Mouse (Mus musculus) intestine, postnatal 0 days (tissue): ENCODE results near the gene Vps54. TPM values are rescaled to one million over a fixed set of nuclear protein-coding genes. Genes with fewer than 3 reads are reported as not detected.

Experiments used
- ATAC-seq: fragments of 200-750 bp; cut with Nextera tagmentation; 2 replicates; pipeline ENCODE4 v1.8.0; 2017; ENCODE audit warnings: mild to moderate bottlenecking, moderate TSS enrichment, moderate library complexity
- H3K27ac ChIP-seq: fragments of 300-500 bp; sonication (generic); 2 replicates; pipeline ENCODE4 v1.5.1; 2014; ENCODE audit warnings: mild to moderate bottlenecking, low read depth, low read length, moderate library complexity
- H3K27me3 ChIP-seq: fragments of 300-500 bp; sonication (generic); replicated peaks from 2 replicates; pipeline ENCODE4 v1.6.1; 2014; ENCODE audit warnings: low read length, mixed read lengths; ENCODE audit not compliant: control insufficient read depth, insufficient read depth
- H3K36me3 ChIP-seq: fragments of 300-500 bp; sonication (generic); 2 replicates; pipeline ENCODE4 v1.6.1; 2014; ENCODE audit warnings: mild to moderate bottlenecking, moderate library complexity; ENCODE audit not compliant: control insufficient read depth, insufficient read depth
- H3K4me1 ChIP-seq: fragments of 300-500 bp; sonication (generic); replicated peaks from 2 replicates; pipeline ENCODE4 v1.6.1; 2014; ENCODE audit warnings: antibody characterized with exemption, low read length, mixed read lengths; ENCODE audit not compliant: control insufficient read depth, insufficient read depth
- H3K4me2 ChIP-seq: fragments of 300-500 bp; sonication (generic); replicated peaks from 2 replicates; pipeline ENCODE4 v1.6.1; 2014; ENCODE audit warnings: low read depth, mild to moderate bottlenecking, moderate library complexity
- H3K4me3 ChIP-seq: fragments of 300-500 bp; sonication (generic); 2 replicates; pipeline ENCODE4 v1.5.1; 2014; ENCODE audit warnings: low read depth, low read length
- H3K9ac ChIP-seq: fragments of 300-500 bp; sonication (generic); 2 replicates; pipeline ENCODE4 v1.6.1; 2014; ENCODE audit warnings: mild to moderate bottlenecking, low read depth, low read length
- H3K9me3 ChIP-seq: fragments of 300-500 bp; sonication (generic); 2 replicates; pipeline ENCODE4 v1.6.1; 2016; ENCODE audit warnings: mixed run types; ENCODE audit not compliant: control insufficient read depth
- CTCF ChIP-seq: sonication (generic); IDR thresholded peaks from 2 replicates; pipeline ENCODE4 v1.5.1; 2016; ENCODE audit warnings: low read depth, mild to moderate bottlenecking, control low read depth, antibody characterized with exemption, moderate library complexity
- WGBS: fragments of 180-500 bp; shearing (Covaris S2); extraction: QIAGEN DNeasy Blood & Tissue Kit; methylation state at CpG from one replicate; pipeline ENCODE4 v1.1.7; 2014; 5-methylcytosine and 5-hydroxymethylcytosine counted together
- microRNA counts: library from miRNA; unstranded; fragments of <30 nt; microRNA quantifications from one replicate; lab custom pipeline; 2016
- microRNA-seq: library from miRNA; unstranded; fragments of <30 nt; microRNA quantifications from one replicate; pipeline ENCODE4, GENCODE M21; 2016
- polyA plus RNA-seq: library from polyadenylated mRNA; unstranded; fragments of >200 nt; fragmentation: Nextera tagmentation; extraction: Ambion mirVana; gene quantifications from 2 replicates; pipeline ENCODE4 v1.2.1, GENCODE M21; 2015

Vps54 gene
- polyA plus RNA-seq, 1 experiment from 2014 or later = 18.2 TPM

GRCm38 (mm10) chr11:21351296-21351695, 112.2 kb downstream of the Vps54 start:
- no peak overlapping the region for H3K9ac ChIP-seq
- TF ChIP-seq CTCF = no peak
- H3K4me1 ChIP-seq = no peaks in the 10 kb centered on the region
- H3K9me3 ChIP-seq = no peaks in the 10 kb centered on the region
- H3K4me3 ChIP-seq = no peak overlapping the region
- H3K36me3 ChIP-seq = peaks cover 21% of the 10 kb centered on the region
- ATAC-seq = no peak
- no peak overlapping the region for H3K27ac ChIP-seq
- WGBS = 74% methylated on average over 7 of the region's 7 CpGs
- no peaks in the 10 kb centered on the region for H3K27me3 ChIP-seq
- no peak overlapping the region for H3K4me2 ChIP-seq

GRCm38 (mm10) chr11:21363144-21363940, 124.3 kb downstream of the Vps54 start:
- Histone ChIP-seq H3K4me3 (no peak overlapping the region), H3K4me1 (no peaks in the 10 kb centered on the region), H3K27ac (no peak overlapping the region), H3K27me3 (no peaks in the 10 kb centered on the region), H3K36me3 (no peaks in the 10 kb centered on the region), H3K9ac (no peak overlapping the region), H3K4me2 (no peak overlapping the region), H3K9me3 (no peaks in the 10 kb centered on the region)
- 63% methylated on average over 4 of the region's 4 CpGs for WGBS
- no peak for TF ChIP-seq CTCF
- peak; percentile 69; the same call in 1 of the 2 replicates for ATAC-seq

DNA sequence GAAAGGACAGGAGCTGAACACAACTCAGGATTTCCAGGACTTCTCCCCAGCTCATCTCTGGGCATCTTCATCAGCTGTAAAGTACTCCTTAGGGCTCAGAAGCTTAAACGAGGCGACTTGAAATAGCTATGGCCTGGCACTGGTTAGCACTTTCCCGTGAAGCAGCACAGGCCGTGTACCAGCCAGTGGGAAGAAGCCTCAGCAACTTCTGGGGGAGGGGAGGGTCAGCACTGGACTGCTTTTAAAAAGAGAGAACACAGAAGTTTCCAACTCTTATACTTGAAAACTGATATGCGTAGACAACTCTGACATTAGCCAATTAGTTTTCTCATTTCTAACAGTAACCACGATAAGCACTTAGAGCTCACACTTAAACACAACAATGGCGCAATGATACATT, 129.4 kb downstream of the Vps54 start:
- peak overlapping the region; percentile 78; the same call in 1 of the 2 replicates for H3K4me3 ChIP-seq
- no peak for TF ChIP-seq CTCF

DNA sequence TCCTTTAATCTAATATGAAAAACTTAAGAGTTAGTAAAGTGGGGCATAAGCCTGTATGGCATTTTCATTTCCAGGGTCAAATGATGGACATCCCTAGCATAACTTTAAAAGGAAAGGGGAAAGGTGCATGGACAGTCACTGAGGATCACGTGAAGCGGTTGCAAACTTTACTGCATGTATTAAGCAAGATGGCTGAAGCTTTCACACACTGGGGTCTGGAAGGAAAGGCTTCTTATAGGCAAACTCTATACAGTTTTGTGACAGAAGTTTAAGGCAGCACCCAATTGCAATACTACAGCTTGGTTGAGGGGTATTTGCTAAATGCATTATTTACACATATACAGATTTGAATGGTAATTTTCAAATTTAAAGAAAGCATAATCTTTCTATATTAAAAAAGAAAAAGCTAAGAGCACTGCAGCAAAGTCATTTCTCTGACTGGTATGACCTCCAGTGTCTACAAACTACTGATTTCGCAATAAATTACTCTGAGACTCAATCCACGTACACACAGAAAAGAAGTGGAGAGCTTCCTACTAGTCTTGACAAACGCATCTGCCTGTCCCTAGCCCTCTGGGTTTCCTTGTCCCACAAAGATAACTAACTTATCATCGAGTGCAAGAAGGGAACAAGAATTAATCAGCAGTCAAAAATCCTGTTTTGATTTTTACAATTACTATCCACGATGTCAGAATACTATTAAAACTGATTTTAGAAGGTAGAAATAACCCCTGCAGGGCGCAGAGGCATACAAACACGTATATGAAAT, 130.4 kb downstream of the Vps54 start:
- Histone ChIP-seq H3K4me3 (peak overlapping the region; percentile 78), H3K4me2 (peak overlapping the region; percentile 70), H3K36me3 (no peaks in the 10 kb centered on the region), H3K27me3 (no peaks in the 10 kb centered on the region), H3K4me1 (no peaks in the 10 kb centered on the region), H3K9ac (peak overlapping the region; percentile 89), H3K27ac (peak overlapping the region; percentile 99), H3K9me3 (no peaks in the 10 kb centered on the region)
- WGBS = 9% methylated on average over 9 of the region's 9 CpGs
- no peak for ATAC-seq
- no peak for TF ChIP-seq CTCF

More for the DNA sequence above, 129.4 kb downstream of the Vps54 start:
- H3K27ac ChIP-seq = no peak overlapping the region
- H3K36me3 ChIP-seq = no peaks in the 10 kb centered on the region
- 44% methylated on average over 7 of the region's 7 CpGs for WGBS
- peak overlapping the region; percentile 70 for H3K4me2 ChIP-seq
- H3K9me3 ChIP-seq = no peaks in the 10 kb centered on the region
- H3K9ac ChIP-seq = no peak overlapping the region
- H3K4me1 ChIP-seq = no peaks in the 10 kb centered on the region
- no peak for ATAC-seq
- H3K27me3 ChIP-seq = no peaks in the 10 kb centered on the region

DNA sequence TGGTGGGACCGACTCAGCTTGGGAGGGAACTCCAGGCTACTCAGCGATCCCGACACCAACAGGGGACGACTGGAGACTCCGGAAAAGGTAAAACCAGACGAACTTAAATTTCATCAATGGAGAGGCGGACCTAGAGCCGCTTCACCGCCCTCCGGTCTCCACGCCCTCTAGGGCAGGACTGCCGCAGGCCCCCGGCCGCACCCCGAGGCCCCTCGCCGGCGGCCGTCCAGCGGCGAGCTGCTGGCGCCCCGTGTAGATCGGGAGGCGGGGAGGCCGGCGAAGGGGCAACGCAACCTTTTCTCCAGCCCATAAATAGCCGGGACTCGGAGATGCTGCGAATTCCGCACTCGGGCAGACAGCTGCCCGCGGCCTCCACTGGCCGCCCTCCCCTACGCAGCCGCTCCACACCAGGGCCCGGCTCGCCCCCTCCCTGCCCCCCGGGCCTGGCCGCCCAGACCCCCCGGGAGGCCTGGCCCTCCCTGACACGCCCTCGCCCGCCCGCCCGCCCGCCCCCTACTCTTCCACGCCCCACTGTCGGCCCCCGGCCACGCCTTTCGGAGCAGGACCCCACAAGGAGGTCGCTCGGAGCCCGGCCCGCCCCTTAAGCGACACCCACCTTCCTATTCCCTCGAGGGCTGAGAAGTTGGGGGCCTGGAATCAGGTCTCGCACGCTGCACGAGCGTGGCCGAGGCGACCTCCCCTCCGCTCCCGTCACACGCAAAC, 131.5 kb downstream of the Vps54 start:
- Histone ChIP-seq H3K4me1 (no peaks in the 10 kb centered on the region), H3K27ac (peak overlapping the region; percentile 99), H3K9me3 (no peaks in the 10 kb centered on the region), H3K27me3 (no peaks in the 10 kb centered on the region), H3K9ac (peak overlapping the region; percentile 89), H3K4me3 (peak overlapping the region; percentile 78), H3K4me2 (peak overlapping the region; percentile 70), H3K36me3 (no peaks in the 10 kb centered on the region)
- ATAC-seq = peak; percentile 89
- WGBS = under 1% methylated on average over 59 of the region's 69 CpGs
- peak; percentile 36 for TF ChIP-seq CTCF

MicroRNAs within 50 kb of the gene (microRNA counts, 519-probe panel; counts per million panel counts)
- microRNA mmu-miR-1933-3p (lab: Ali Mortazavi, UCI) (not detected), microRNA mmu-miR-1933-5p (lab: Ali Mortazavi, UCI) (not detected)

Small RNA genes within 50 kb of the gene (microRNA-seq; reads per million reads assigned to microRNA genes)
- 0.82 reads per million for gene Mir1933

Other genes with a start within 250 kb of the Vps54 start
- 27.1 and 27.2 TPM in 2 replicates for gene Peli1, start 148.0 kb upstream of the Vps54 start, polyA plus RNA-seq
- 152 and 156 TPM in 2 replicates for gene Ugp2, start 131.9 kb downstream of the Vps54 start, polyA plus RNA-seq